Mouse (Mus musculus) heart, adult 2 months (tissue): ENCODE measurements around the gene Mlh1.

Source experiments
- CTCF ChIP-seq: fragments of 200-600 bp; IDR thresholded peaks from 2 replicates; pipeline ENCODE4 v1.8.1; 2022; ENCODE audit warnings: antibody characterized with exemption, mild to moderate bottlenecking, moderate library complexity
- EP300 ChIP-seq: fragments of 200-500 bp; IDR thresholded peaks from 2 replicates; pipeline ENCODE4 v1.6.1; 2011; ENCODE audit warnings: low read depth, low read length, control low read depth; ENCODE audit not compliant: insufficient read depth
- POLR2A ChIP-seq: fragments of 200-500 bp; IDR thresholded peaks from 2 replicates; pipeline ENCODE4 v1.6.1; 2011; ENCODE audit warnings: mild to moderate bottlenecking, low read depth, low read length, control low read depth; ENCODE audit not compliant: insufficient read depth

- no peak for TF ChIP-seq CTCF
- TF ChIP-seq EP300, result no peak
- no peak for TF ChIP-seq POLR2A
Measured at GRCm38 (mm10) chr9:111237726-111238125, 33.9 kb downstream of the Mlh1 start.
